Mouse (Mus musculus) forebrain, embryonic 10.5 days (tissue): ENCODE results near the gene Stat5a. TPM values are rescaled to one million over a fixed set of nuclear protein-coding genes. Genes with fewer than 3 reads are reported as not detected.
A peak's percentile ranks its signal among the peaks of the same experiment; 100 is the strongest.

Experiments used
- DNase-seq: peaks from one replicate; pipeline ENCODE4 v3.0.0-alpha.2; 2017; ENCODE audit warnings: low spot score; ENCODE audit errors: extremely low spot score
- H3K27ac ChIP-seq: fragments of 300-500 bp; sonication (generic); 2 replicates; pipeline ENCODE4 v1.5.1; 2016; ENCODE audit warnings: mild to moderate bottlenecking
- H3K27me3 ChIP-seq: fragments of 300-500 bp; sonication (generic); 2 replicates; pipeline ENCODE4 v1.6.1; 2016; ENCODE audit warnings: mild to moderate bottlenecking; ENCODE audit not compliant: poor library complexity, severe bottlenecking
- H3K36me3 ChIP-seq: fragments of 300-500 bp; sonication (generic); replicated peaks from 2 replicates; pipeline ENCODE4 v1.6.1; 2016; ENCODE audit warnings: mild to moderate bottlenecking, moderate library complexity
- H3K4me1 ChIP-seq: fragments of 300-500 bp; sonication (generic); 2 replicates; pipeline ENCODE4 v1.6.1; 2016
- H3K4me3 ChIP-seq: fragments of 300-500 bp; sonication (generic); 2 replicates; pipeline ENCODE4 v1.5.1; 2016; ENCODE audit warnings: mild to moderate bottlenecking, moderate library complexity
- H3K9me3 ChIP-seq: fragments of 300-500 bp; sonication (generic); 2 replicates; pipeline ENCODE4 v1.6.1; 2016; ENCODE audit warnings: mild to moderate bottlenecking, moderate library complexity
- WGBS: fragments of 180-500 bp; shearing (Covaris S2); methylation state at CpG from one replicate; pipeline ENCODE4 v1.1.7; 2016; 5-methylcytosine and 5-hydroxymethylcytosine counted together
- polyA plus RNA-seq: library from polyadenylated mRNA; unstranded; fragments of >200 nt; fragmentation: Nextera tagmentation; extraction: Ambion mirVana; gene quantifications from 2 replicates; pipeline ENCODE4 v1.2.1, GENCODE M21; 2016

Gene Stat5a
- polyA plus RNA-seq, 1 experiment from 2014 or later: 1.7 TPM

DNA sequence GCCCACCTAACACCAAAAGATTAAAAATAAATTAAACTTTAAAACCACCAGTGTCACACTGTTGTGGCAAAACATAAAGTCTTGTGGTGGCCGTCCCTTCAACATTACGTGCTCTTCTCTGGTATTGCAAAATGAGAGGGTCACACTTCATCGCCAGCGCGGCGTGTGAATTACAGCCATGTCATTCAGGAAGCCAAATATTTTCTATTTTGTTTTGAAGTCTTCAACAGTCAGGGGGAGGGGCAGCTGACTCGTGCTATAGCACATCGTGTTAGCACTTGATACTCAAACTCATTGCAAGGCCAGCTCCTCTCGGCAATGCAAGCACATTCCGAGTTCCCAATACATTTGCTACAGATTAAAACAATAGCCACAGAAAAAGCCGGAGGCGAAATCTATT is 18.3 kb upstream of the Stat5a start:
- Histone ChIP-seq H3K27ac (no peak overlapping the region), H3K27me3 (no peaks in the 10 kb centered on the region), H3K36me3 (no peaks in the 10 kb centered on the region), H3K4me3 (no peak overlapping the region), H3K9me3 (peaks cover 3% of the 10 kb centered on the region; the same call in 1 of the 2 replicates), H3K4me1 (0 out of 2 replicates have a peak, but pooled peaks cover 4% of the 10 kb centered on the region)
- no peak for DNase-seq
- WGBS: 84% methylated on average over 12 of the region's 12 CpGs

DNA sequence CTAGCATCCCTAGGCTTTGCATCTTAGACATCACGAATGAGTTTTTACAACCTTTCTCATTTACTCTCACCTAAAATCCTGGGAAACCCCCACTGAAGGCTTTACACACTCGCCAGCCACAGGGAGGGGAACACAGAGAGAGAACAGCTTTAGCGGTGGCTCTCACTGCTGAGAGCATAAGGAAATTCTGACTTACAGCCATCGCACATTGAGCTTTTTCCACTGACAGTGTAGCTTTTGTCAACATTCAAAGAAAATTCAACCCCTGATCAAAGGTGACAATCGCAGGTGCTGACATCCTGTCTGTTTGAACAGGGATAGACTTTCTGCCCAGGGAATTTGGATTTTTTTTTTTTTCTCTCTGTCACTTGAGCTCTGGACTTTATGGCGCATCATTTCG is 17.1 kb upstream of the Stat5a start:
- peaks cover 3% of the 10 kb centered on the region; the same call in 1 of the 2 replicates for H3K9me3 ChIP-seq
- no peak overlapping the region for H3K4me3 ChIP-seq
- WGBS: 90% methylated on average over 7 of the region's 7 CpGs
- H3K27me3 ChIP-seq: no peaks in the 10 kb centered on the region
- H3K36me3 ChIP-seq: no peaks in the 10 kb centered on the region
- DNase-seq: no peak
- no peak overlapping the region for H3K27ac ChIP-seq
- H3K4me1 ChIP-seq: 0 out of 2 replicates have a peak, but pooled peaks cover 4% of the 10 kb centered on the region

DNA sequence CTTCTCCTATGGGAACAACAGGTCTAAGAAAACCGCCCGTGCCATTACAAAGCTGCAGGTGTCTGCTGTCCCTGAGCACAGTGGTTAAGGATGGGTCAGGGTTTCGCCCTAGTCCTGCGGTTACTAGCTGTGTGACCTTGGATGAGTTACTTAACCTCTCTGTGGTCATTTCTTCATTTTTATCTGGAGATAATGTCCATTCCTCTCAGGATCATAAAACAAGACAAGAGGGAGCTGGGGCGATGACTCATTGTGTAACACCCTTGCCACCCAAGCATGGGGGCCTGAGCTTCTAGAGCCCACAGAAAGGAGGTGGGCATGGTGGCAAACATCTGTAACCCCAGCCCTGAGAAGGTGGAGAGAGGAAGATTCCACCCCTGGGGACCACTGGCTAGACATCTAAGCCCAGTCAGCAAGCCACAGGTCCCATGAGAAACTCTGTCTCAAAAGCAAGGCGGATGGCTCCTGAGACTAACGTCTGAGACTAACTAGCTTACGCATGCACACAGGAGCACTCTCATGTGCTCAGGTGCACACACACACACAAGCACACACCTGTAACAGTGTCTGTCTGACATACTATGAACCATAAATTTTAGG is 16.0 kb upstream of the Stat5a start:
- Histone ChIP-seq H3K27ac (no peak overlapping the region), H3K9me3 (no peaks in the 10 kb centered on the region), H3K4me3 (no peak overlapping the region), H3K36me3 (no peaks in the 10 kb centered on the region), H3K4me1 (0 out of 2 replicates have a peak, but pooled peaks cover 4% of the 10 kb centered on the region), H3K27me3 (peaks cover under 1% of the 10 kb centered on the region; the same call in 1 of the 2 replicates)
- DNase-seq: no peak
- WGBS: 96% methylated on average over 8 of the region's 8 CpGs

DNA sequence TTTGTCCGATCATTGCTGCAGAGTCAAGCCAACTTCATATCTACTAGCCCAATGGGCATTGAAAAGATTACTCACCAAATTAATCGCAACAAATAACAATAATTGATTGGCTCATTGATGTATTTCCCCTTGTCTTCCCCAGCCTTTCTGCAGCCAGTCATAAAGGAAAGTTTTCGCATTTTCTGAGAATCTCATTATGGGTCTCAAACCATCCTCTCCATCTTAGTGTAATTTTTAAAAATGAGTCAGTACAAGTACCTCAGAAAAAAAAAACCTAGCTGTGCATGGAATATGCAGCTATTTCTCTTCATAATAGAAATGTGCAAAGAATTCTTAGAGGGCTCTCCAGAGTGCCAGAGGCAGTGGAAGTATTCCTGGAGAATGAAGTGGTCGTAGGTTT is 15.0 kb upstream of the Stat5a start:
- no peaks in the 10 kb centered on the region for H3K9me3 ChIP-seq

DNA sequence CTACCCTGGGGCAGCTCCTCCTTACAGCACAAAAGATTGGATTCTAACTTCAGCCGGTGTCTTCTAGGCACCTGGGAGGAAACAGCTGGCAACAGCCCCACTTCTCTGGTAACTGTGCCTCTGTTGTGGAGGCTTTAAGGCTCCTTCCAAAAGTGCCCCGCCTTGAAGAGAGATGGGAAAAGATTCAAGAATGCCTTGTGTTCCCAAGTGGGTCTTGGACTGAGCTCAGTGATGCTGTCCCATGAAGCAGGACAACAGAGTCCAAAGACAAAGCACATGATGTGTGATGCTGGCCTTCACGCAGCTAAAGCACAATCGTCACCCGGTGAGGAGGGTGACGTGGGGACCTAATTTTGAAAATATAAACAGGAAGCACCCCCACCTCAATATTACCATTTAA is 13.4 kb upstream of the Stat5a start:
- Histone ChIP-seq H3K36me3 (no peaks in the 10 kb centered on the region), H3K9me3 (no peaks in the 10 kb centered on the region), H3K27me3 (peaks cover 12% of the 10 kb centered on the region), H3K4me1 (peaks cover 29% of the 10 kb centered on the region), H3K27ac (no peak overlapping the region), H3K4me3 (no peak overlapping the region)
- no peak for DNase-seq
- WGBS: 93% methylated on average over 6 of the region's 6 CpGs

More for the DNA sequence above, 15.0 kb upstream of the Stat5a start:
- DNase-seq: no peak
- H3K27me3 ChIP-seq: peaks cover 10% of the 10 kb centered on the region
- H3K4me3 ChIP-seq: no peak overlapping the region
- no peak overlapping the region for H3K27ac ChIP-seq
- peaks cover 13% of the 10 kb centered on the region for H3K4me1 ChIP-seq
- H3K36me3 ChIP-seq: no peaks in the 10 kb centered on the region
- WGBS: 89% methylated on average over 4 of the region's 4 CpGs

DNA sequence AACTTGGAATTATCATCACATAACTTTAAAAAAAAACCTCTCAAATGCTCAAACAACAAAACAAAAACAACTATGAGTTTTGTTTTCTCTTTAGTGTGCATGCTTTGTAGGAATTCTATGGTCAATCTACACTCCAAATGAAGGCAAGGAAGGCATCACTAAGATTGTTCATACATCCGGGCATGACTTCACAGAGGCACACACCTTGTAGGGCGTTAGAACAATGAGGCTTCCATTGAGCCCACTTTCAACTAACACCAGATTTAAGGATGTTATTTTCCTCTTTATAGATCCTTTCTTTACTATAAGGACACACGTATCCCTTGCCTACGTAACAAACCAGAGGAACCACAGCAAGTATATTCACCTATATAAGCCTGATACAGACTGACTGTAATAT is 11.6 kb upstream of the Stat5a start:
- Histone ChIP-seq H3K27me3 (peaks cover 29% of the 10 kb centered on the region), H3K9me3 (no peaks in the 10 kb centered on the region), H3K27ac (no peak overlapping the region), H3K36me3 (no peaks in the 10 kb centered on the region), H3K4me3 (no peak overlapping the region), H3K4me1 (peaks cover 34% of the 10 kb centered on the region)
- no peak for DNase-seq
- 91% methylated on average over 4 of the region's 4 CpGs for WGBS

DNA sequence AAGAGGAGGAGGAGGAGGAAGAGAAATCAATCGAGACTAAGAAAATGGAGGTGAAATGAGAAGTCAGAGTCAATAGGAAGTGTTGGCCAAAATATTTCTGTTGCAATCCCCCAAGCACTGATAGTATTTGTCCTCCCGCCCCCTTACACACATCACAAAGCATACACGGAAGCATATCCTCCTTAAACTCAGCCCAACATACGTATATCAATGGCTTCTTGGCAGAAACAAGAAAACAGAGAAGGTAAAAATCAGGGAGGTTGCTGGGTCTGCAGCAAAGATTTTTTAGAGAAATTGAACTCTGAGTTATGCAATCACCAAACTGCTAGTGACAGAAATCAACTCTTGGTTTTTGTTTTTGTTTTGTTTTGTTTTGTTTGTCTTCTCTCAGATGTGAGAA is 11.1 kb upstream of the Stat5a start:
- H3K9me3 ChIP-seq: no peaks in the 10 kb centered on the region
- peaks cover 34% of the 10 kb centered on the region for H3K4me1 ChIP-seq
- H3K27ac ChIP-seq: no peak overlapping the region
- peaks cover 34% of the 10 kb centered on the region for H3K27me3 ChIP-seq
- H3K4me3 ChIP-seq: no peak overlapping the region
- 82% methylated on average over 4 of the region's 4 CpGs for WGBS
- no peaks in the 10 kb centered on the region for H3K36me3 ChIP-seq
- DNase-seq: no peak

DNA sequence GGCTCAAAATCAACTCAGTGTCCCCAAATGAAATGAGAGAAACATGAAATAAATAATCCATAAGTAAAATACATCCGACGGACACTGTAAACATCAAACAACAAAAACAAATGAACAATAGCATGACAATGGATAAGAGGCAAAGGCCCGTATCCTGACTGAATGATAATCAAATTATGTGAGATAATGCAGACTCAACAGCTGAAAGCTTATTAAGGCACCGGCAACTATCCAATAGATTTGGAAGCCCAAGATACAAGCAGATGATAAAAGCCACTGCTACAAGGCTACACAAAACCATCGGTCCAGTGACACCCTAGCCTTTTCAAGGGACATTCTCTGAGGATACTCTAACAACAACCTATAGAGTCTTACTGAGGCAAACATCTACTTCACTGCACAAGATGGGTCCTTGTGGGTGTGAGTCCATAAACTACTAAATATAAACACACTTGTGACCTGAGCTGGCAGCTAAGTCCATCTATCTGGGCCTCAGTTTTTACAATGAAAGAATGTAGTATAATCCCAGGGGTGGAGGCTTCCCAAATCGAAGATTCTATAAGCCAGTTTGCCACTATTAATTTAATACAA is 10.3 kb upstream of the Stat5a start:
- H3K36me3 ChIP-seq: no peaks in the 10 kb centered on the region
- WGBS: 74% methylated on average over 6 of the region's 6 CpGs
- H3K27ac ChIP-seq: no peak overlapping the region
- H3K9me3 ChIP-seq: no peaks in the 10 kb centered on the region
- H3K27me3 ChIP-seq: peaks cover 43% of the 10 kb centered on the region
- peaks cover 34% of the 10 kb centered on the region for H3K4me1 ChIP-seq
- H3K4me3 ChIP-seq: peak overlapping the region; percentile 80
- no peak for DNase-seq

DNA sequence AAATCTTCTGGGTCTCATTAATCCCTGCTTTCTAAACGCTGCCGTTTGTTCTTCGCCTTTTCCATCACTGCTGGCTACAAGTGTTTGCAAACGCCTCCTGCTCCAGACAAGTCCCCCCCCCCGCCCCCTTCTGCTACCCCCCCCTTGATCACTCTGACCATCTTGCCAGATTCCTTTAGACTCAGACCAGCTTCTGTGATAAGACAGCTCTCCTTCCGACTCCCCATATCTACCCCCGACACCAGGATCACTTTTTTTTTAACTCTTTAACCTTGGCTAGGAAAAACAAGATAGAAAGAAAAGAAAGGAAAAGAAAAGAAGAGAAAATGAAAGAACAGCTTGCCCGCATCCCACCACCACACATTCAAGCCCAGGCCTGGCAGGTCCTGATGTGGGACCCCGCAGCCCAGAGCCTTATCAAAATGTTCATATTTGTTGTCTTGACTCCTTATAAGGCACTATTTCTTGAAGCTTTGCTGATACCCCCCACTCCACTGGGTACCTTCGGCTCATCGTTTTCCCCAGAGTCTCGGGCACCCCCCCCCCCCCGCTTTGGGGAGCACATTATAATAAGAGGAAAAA is 9.6 kb upstream of the Stat5a start:
- 5% methylated on average over 13 of the region's 13 CpGs for WGBS
- DNase-seq: no peak

DNA sequence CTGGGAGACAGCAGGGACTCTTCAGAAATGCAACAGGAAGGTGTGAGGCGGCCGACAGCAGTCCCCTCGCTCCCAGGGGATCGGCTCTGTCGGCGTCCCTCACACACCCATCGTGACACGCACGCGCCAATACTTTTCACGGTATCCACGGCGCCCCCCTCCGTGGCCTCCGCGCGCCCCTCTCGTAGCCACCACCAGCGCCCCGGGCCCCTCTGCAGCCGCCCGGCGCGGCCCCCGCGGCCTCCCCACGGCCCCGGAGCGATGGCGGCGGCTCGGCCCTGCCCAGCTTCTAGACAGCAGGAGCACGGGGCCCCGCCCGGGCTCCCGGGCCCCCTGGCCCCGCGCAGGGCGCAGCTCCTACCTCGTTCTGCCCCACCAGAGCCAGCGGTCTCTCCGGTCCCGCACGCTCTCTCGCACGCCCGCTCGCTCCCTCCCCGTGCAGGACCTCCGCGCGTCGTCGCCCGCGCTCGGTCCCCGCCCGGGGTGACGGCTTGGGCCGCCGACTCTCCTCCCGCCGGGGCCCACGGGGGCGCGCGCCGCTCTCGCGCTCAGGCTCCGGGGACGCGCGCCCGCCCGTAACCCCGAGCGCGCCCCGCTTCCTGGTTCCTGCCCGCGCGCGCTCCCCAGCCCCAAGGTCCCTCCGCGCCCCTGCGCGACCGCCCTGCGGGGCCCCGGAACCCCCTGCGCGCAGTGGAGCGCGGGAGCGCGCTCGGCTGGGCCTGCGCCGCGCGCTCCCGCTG is 8.9 kb upstream of the Stat5a start, which contains the start of gene Stat5b:
Gene Stat5b (minus strand): TSS at position 687 of the 740 bp plus-strand sequence.
- WGBS: under 1% methylated on average over 104 of the region's 104 CpGs

More for the DNA sequence above, 9.6 kb upstream of the Stat5a start:
- Histone ChIP-seq H3K27me3 (peaks cover 49% of the 10 kb centered on the region), H3K36me3 (no peaks in the 10 kb centered on the region), H3K4me1 (peaks cover 34% of the 10 kb centered on the region), H3K4me3 (peak overlapping the region; percentile 80), H3K27ac (peak overlapping the region; percentile 92), H3K9me3 (no peaks in the 10 kb centered on the region)

DNA sequence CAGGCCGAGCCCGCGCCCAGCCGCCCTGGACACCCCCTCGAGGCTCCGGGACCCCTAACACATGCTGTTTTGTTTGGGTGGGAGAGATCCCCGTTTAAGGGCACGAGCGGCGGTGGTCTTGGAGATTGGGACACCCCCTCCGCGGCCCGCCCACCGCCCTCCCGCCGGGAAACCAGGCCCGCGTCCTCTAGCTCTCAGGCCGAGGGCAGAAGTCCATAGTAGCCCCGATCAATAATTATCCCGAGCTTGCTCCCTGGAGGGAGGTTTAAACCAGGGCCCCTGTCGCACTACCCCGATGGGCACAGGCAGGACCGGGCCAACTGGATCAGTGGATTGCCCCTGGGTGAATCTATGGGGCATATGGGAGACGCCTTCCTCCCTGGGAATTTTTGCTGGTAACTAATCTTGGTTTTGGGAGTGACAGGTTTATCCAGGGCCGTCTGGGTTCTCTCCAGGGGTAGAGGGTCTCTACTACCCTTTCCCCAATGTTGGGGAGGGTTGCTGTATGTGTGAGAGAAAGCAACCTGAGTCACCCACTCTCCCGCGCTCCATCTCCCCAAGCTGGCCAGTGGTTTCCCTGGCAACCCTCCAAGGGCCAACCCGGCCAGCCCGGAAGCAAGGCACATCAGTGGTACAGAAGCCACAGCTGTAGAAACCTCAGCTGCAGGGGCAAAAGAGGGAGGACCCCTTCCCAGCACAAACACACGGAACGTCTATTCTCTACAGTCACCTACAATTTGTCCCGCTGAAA is 8.2 kb upstream of the Stat5a start:
- peaks cover 42% of the 10 kb centered on the region for H3K4me1 ChIP-seq
- no peaks in the 10 kb centered on the region for H3K36me3 ChIP-seq
- peak; percentile 69 for DNase-seq
- H3K9me3 ChIP-seq: no peaks in the 10 kb centered on the region
- peak overlapping the region; percentile 80 for H3K4me3 ChIP-seq
- WGBS: under 1% methylated on average over 33 of the region's 33 CpGs
- H3K27me3 ChIP-seq: peaks cover 61% of the 10 kb centered on the region
- H3K27ac ChIP-seq: peak overlapping the region; percentile 92

More for the DNA sequence above, 8.9 kb upstream of the Stat5a start, which contains the start of gene Stat5b:
- peak within 1 kb of the TSS; percentile 80 for H3K4me3 ChIP-seq
- H3K36me3 ChIP-seq: no peaks in the 10 kb centered on the region
- peaks cover 35% of the 10 kb centered on the region for H3K4me1 ChIP-seq
- DNase-seq: peak; percentile 63
- H3K9me3 ChIP-seq: no peaks in the 10 kb centered on the region
- peaks cover 54% of the 10 kb centered on the region for H3K27me3 ChIP-seq
- H3K27ac ChIP-seq: peak within 1 kb of the TSS; percentile 92

DNA sequence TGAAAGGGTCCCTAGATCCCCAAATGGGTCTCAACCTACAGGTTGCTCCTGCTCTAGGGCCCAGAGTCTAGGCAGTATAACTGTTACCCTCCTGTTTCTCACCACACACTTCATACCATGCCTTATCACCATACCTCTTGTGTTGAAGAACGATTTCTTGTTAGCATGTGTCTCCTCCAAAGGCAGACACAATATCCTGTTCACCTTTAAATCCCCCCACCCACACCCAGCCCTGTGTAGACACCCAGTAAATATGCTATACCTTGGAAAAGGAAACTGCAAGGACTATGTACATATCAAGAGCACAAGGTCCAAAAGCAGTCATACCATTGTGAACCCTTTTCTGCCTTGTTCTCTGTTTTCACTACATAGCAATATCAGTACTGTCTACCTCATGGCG is 7.1 kb upstream of the Stat5a start:
- Histone ChIP-seq H3K4me3 (no peak overlapping the region), H3K4me1 (peaks cover 42% of the 10 kb centered on the region), H3K27ac (no peak overlapping the region), H3K27me3 (peaks cover 73% of the 10 kb centered on the region), H3K36me3 (no peaks in the 10 kb centered on the region), H3K9me3 (no peaks in the 10 kb centered on the region)
- 89% methylated on average over 2 of the region's 2 CpGs for WGBS
- DNase-seq: no peak
